Mouse (Mus musculus) limb, embryonic 14.5 days (tissue): ENCODE results near the gene Fam162b. TPM values are rescaled to one million over a fixed set of nuclear protein-coding genes. Genes with fewer than 3 reads are reported as not detected.
A peak's percentile ranks its signal among the peaks of the same experiment; 100 is the strongest.

Experiments
- ATAC-seq: fragments of 200-750 bp; cut with Nextera tagmentation; 2 replicates; pipeline ENCODE4 v1.8.0; 2017; ENCODE audit warnings: low read depth, moderate number of reproducible peaks, moderate TSS enrichment; ENCODE audit not compliant: low FRiP score
- DNase-seq: peaks from one replicate; pipeline ENCODE4 v3.0.0-alpha.2; 2015; ENCODE audit warnings: low spot score
- H3K27ac ChIP-seq: fragments of 300-500 bp; sonication (generic); replicated peaks from 2 replicates; pipeline ENCODE4 v1.5.1; 2014; ENCODE audit warnings: low read depth, mild to moderate bottlenecking, low read length, moderate library complexity, mixed read lengths
- H3K27me3 ChIP-seq: fragments of 300-500 bp; sonication (generic); 2 replicates; pipeline ENCODE4 v1.6.1; 2014; ENCODE audit warnings: low read length, mixed read lengths; ENCODE audit not compliant: control insufficient read depth, insufficient read depth
- H3K36me3 ChIP-seq: fragments of 300-500 bp; sonication (generic); 2 replicates; pipeline ENCODE4 v1.6.1; 2014; ENCODE audit warnings: mild to moderate bottlenecking, low read length, moderate library complexity, mixed read lengths; ENCODE audit not compliant: control insufficient read depth, insufficient read depth
- H3K4me1 ChIP-seq: fragments of 300-500 bp; sonication (generic); 2 replicates; pipeline ENCODE4 v1.6.1; 2014; ENCODE audit warnings: antibody characterized with exemption, low read length, mixed read lengths; ENCODE audit not compliant: control insufficient read depth, insufficient read depth
- H3K4me2 ChIP-seq: fragments of 300-500 bp; sonication (generic); replicated peaks from 2 replicates; pipeline ENCODE4 v1.6.1; 2014; ENCODE audit warnings: low read depth, mild to moderate bottlenecking, low read length, moderate library complexity; ENCODE audit not compliant: severe bottlenecking
- H3K4me3 ChIP-seq: fragments of 300-500 bp; sonication (generic); replicated peaks from 2 replicates; pipeline ENCODE4 v1.5.1; 2014; ENCODE audit warnings: low read length
- H3K9ac ChIP-seq: fragments of 300-500 bp; sonication (generic); 2 replicates; pipeline ENCODE4 v1.6.1; 2014; ENCODE audit warnings: mild to moderate bottlenecking, low read depth, low read length, moderate library complexity; ENCODE audit not compliant: severe bottlenecking
- H3K9me3 ChIP-seq: fragments of 300-500 bp; sonication (generic); 2 replicates; pipeline ENCODE4 v1.6.1; 2016; ENCODE audit warnings: low read length; ENCODE audit not compliant: control insufficient read depth
- POLR2A ChIP-seq: fragments of 200-500 bp; IDR thresholded peaks from 2 replicates; pipeline ENCODE4 v1.8.0; 2012; ENCODE audit warnings: inconsistent platforms, mild to moderate bottlenecking, moderate library complexity, borderline replicate concordance; ENCODE audit not compliant: insufficient read depth, insufficient read length; ENCODE audit errors: extremely low read depth
- WGBS: fragments of 180-500 bp; shearing (Covaris S2); extraction: QIAGEN DNeasy Blood & Tissue Kit; methylation state at CpG from one replicate; pipeline ENCODE4 v1.1.7; 2014; 5-methylcytosine and 5-hydroxymethylcytosine counted together
- polyA plus RNA-seq, 2 experiments: library from polyadenylated mRNA; depleted of rRNA in 1 of 2; stranded (reverse) in 1 of 2; unstranded in 1 of 2; fragments of >200 nt; fragmentation: Nextera tagmentation in 1 of 2; extraction: Ambion mirVana in 1 of 2; gene quantifications; 2 replicates each; pipeline versions ENCODE4 v1.2.1 to v1.2.3; 2012 to 2014

The Fam162b gene
- polyA plus RNA-seq (2012; rRNA removed) (1.2 and 1.5 TPM in 2 replicates), polyA plus RNA-seq (2014; fragmentation: Nextera tagmentation; extraction: Ambion mirVana) (2.1 and 2.3 TPM in 2 replicates)

- WGBS = 9% methylated on average over 14 of the region's 19 CpGs
- TF ChIP-seq POLR2A = no peak
- Histone ChIP-seq H3K4me1 (no peaks in the 10 kb centered on the region), H3K4me2 (peak within 1 kb of the TSS; percentile 48), H3K27me3 (peaks cover 6% of the 10 kb centered on the region; the same call in 1 of the 2 replicates), H3K9ac (peak within 1 kb of the TSS; percentile 40; the same call in 1 of the 2 replicates), H3K4me3 (peak within 1 kb of the TSS; percentile 22), H3K9me3 (no peaks in the 10 kb centered on the region), H3K36me3 (no peaks in the 10 kb centered on the region), H3K27ac (no peak within 1 kb of the TSS)
- ATAC-seq (peak; percentile 62; the same call in 1 of the 2 replicates), DNase-seq (no peak)
These were observed at the start of gene Fam162b for GRCm38 (mm10) chr10:51590139-51590574. Fam162b (minus strand) TSS chr10:51590517.

DNA sequence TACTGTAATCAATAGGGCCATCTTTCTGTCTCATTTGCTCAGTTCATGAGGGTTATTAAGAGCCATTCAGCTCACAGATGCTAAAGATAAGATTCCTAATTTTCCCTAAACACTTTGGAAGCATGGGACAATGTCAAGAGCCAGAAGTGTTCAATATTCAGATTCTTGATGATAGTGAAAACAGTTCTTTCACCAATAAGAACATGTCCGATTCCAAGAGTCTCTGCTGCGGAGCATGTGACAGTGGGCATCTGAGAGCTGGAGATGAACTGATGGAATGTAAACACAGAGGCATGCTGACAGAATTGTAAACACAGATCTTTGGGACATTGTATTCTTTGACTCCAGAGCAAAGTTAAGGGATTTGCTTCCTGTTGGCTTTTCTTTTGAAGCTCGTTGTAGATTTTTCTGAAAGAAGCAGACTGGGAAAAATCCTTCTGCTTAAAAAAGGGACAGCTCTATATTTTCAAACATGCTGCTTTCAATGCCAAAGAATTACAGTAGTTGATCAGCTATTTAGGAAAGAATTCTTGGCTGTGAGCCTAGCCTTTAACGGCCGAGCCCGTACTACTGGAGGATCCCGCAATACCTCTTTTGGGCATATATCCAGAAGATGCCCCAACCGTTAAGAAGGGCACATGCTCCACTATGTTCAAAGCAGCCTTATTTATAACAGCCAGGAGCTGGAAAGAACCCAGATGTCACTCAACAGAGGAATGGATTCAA is 41.3 kb upstream of the Fam162b start, which contains the start of gene Gprc6a:
Gene Gprc6a (minus strand): TSS at position 51 of the 726 bp plus-strand sequence.
- DNase-seq (no peak), ATAC-seq (no peak)
- Histone ChIP-seq H3K27ac (no peak within 1 kb of the TSS), H3K4me2 (no peak within 1 kb of the TSS), H3K27me3 (no peaks in the 10 kb centered on the region), H3K4me3 (no peak within 1 kb of the TSS), H3K36me3 (no peaks in the 10 kb centered on the region), H3K4me1 (no peaks in the 10 kb centered on the region), H3K9me3 (no peaks in the 10 kb centered on the region), H3K9ac (no peak within 1 kb of the TSS)
- 64% methylated on average over 8 of the region's 8 CpGs for WGBS
- no peak for TF ChIP-seq POLR2A

DNA sequence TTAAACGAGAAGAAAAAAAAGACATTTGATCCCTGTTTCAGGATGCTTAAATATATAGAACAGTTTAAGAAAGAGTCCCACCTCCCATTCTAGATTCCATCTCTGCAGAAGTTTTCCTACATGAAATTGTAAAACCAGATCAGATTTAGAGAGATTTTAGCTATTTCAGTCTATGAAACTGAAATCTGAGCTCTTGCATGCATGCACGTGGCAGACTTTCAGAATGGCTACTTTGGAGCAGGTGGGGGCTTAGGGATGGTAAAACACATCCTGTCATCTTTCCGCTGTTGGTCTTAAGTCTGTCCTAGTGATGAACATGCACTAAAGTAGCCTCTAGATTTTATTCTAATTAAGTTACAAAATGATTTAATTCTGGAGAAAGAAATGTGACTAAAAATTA is 30.9 kb upstream of the Fam162b start:
- no peak for TF ChIP-seq POLR2A
- Histone ChIP-seq H3K4me2 (no peak overlapping the region), H3K27ac (no peak overlapping the region), H3K4me3 (no peak overlapping the region), H3K36me3 (no peaks in the 10 kb centered on the region), H3K27me3 (no peaks in the 10 kb centered on the region), H3K9ac (no peak overlapping the region), H3K9me3 (no peaks in the 10 kb centered on the region), H3K4me1 (no peaks in the 10 kb centered on the region)
- 74% methylated on average over 3 of the region's 3 CpGs for WGBS
- DNase-seq (no peak), ATAC-seq (no peak)

DNA sequence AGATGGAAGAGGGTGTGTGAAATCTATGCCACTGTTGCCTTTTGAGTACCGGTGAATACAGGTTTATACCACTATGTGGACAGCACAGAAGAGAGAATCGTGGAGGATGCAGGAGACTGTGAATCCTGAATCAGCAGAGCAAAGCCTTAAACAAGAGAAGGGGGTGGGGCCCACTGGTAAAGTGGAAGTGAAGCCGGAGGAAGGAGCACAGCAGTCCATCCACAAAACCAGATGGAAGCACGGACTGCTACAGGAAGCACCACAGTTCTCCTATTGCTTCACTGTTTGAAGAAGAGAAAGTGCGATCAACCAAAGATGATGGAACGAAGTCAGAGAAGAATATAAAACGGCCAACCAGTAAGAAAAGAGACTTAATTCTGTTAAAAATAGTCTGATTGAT is 29.8 kb upstream of the Fam162b start:
- ATAC-seq (no peak), DNase-seq (no peak)
- Histone ChIP-seq H3K36me3 (no peaks in the 10 kb centered on the region), H3K9me3 (no peaks in the 10 kb centered on the region), H3K9ac (no peak overlapping the region), H3K27me3 (no peaks in the 10 kb centered on the region), H3K4me2 (no peak overlapping the region), H3K4me1 (no peaks in the 10 kb centered on the region), H3K27ac (no peak overlapping the region), H3K4me3 (no peak overlapping the region)
- 79% methylated on average over 7 of the region's 7 CpGs for WGBS
- no peak for TF ChIP-seq POLR2A

DNA sequence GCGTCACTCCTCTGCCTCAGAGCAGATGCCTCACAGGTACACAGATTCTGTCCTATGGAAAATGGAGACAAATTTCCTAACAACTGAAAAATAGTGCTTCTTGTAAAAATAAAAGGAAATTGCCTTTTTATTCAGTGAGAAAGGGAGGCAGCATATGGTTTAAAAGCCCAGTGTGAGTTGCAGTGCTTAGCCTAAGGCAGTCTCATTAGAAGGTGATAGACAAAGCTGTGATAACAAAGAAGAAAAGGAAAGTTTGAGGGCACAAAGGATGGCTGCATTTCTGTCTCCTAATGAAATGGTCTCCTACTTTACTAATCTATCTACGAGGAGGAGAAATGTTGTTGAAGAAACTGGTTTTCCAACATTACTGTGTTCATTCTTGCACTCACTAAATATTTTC is 28.2 kb upstream of the Fam162b start:
- WGBS = 77% methylated on average over 2 of the region's 2 CpGs
- Histone ChIP-seq H3K4me2 (no peak overlapping the region), H3K27ac (no peak overlapping the region), H3K4me3 (no peak overlapping the region), H3K27me3 (no peaks in the 10 kb centered on the region), H3K4me1 (no peaks in the 10 kb centered on the region), H3K9ac (no peak overlapping the region), H3K9me3 (no peaks in the 10 kb centered on the region), H3K36me3 (no peaks in the 10 kb centered on the region)
- no peak for ATAC-seq
- no peak for TF ChIP-seq POLR2A
- no peak for DNase-seq
